Comparison of ENCODE assay signal across 8 mouse cellular contexts in genomic region chr4:144980811-144981551, GRCm38 (mm10).
DNase-seq lines count a peak whose midpoint lies in the region; ATAC-seq and TF ChIP-seq lines count a peak whose summit lies in the region.

No protein-coding gene starts in this region.

- WGBS in thymus, adult 2 months = 66% methylated on average over 8 of the region's 8 CpGs
- WGBS in intestine, embryonic 15.5 days = 49% methylated on average over 8 of the region's 8 CpGs
- WGBS in lung, adult 2 months = 26% methylated on average over 8 of the region's 8 CpGs
- WGBS in forebrain, embryonic 11.5 days = 65% methylated on average over 8 of the region's 8 CpGs
- WGBS in forebrain, postnatal 0 days = 57% methylated on average over 8 of the region's 8 CpGs

- no peak for TF ChIP-seq POLR2A in thymus, adult 2 months (IDR thresholded peaks at IDR 0.05; ENCODE audit: control insufficient read depth, extremely low read depth, insufficient read depth, low read length, poor library complexity)
- TF ChIP-seq POLR2A in lung, adult 2 months (IDR thresholded peaks at IDR 0.05; ENCODE audit: borderline replicate concordance, extremely low read depth, low read depth, low read length) = peak; percentile 59; the same call in 1 of the 2 replicates

- DNase-seq in thymus, adult 2 months = peak; percentile 23
- no peak for DNase-seq in thymus, postnatal 10 days (ENCODE audit: low spot score in 2 of 2)
- DNase-seq in lung, adult 2 months = peak; percentile 58
- DNase-seq in forebrain, embryonic 11.5 days (ENCODE audit: low spot score) = no peak
- no peak for DNase-seq in retina, embryonic 14.5 days (ENCODE audit: low spot score)
- no peak for DNase-seq in forebrain, postnatal 0 days

- TF ChIP-seq CTCF in thymus, adult 2 months (IDR thresholded peaks at IDR 0.05; ENCODE audit: borderline replicate concordance, control insufficient read depth, extremely low read depth, insufficient read depth, low read length, poor library complexity) = no peak
- TF ChIP-seq CTCF in lung, adult 2 months (IDR thresholded peaks at IDR 0.05; ENCODE audit: insufficient read depth, low read length) = no peak
- TF ChIP-seq CTCF in forebrain, postnatal 0 days (IDR thresholded peaks at IDR 0.05; ENCODE audit: low read depth) = no peak

- no peak overlapping the region for H3K27ac ChIP-seq in thymus, adult 2 months (ENCODE audit: control insufficient read depth, insufficient read depth, low read length)
- no peak overlapping the region for H3K27ac ChIP-seq in intestine, embryonic 15.5 days
- H3K27ac ChIP-seq in forebrain, embryonic 11.5 days (ENCODE audit: low read depth, low read length) = no peak overlapping the region
- H3K27ac ChIP-seq in forebrain, postnatal 0 days (ENCODE audit: low read depth, low read length) = no peak overlapping the region

- H3K4me1 ChIP-seq in thymus, adult 2 months (replicated peaks; ENCODE audit: control insufficient read depth, insufficient read depth, low read length) = peaks cover 14% of the 10 kb centered on the region
- peaks cover 4% of the 10 kb centered on the region; the same call in 1 of the 2 replicates for H3K4me1 ChIP-seq in intestine, embryonic 15.5 days (replicated peaks)
- H3K4me1 ChIP-seq in lung, adult 2 months (ENCODE audit: control insufficient read depth, insufficient read depth, low read length) = peaks cover 9% of the 10 kb centered on the region
- no peaks in the 10 kb centered on the region for H3K4me1 ChIP-seq in forebrain, embryonic 11.5 days (replicated peaks; ENCODE audit: control insufficient read depth, insufficient read depth, low read length)
- H3K4me1 ChIP-seq in forebrain, postnatal 0 days (ENCODE audit: insufficient read depth) = no peaks in the 10 kb centered on the region

- no peaks in the 10 kb centered on the region for H3K9me3 ChIP-seq in intestine, embryonic 15.5 days
- H3K9me3 ChIP-seq in forebrain, embryonic 11.5 days (ENCODE audit: control insufficient read depth, low read length) = no peaks in the 10 kb centered on the region
- H3K9me3 ChIP-seq in forebrain, postnatal 0 days (ENCODE audit: low read length) = no peaks in the 10 kb centered on the region

- H3K9ac ChIP-seq in intestine, embryonic 15.5 days = no peak overlapping the region
- no peak overlapping the region for H3K9ac ChIP-seq in forebrain, embryonic 11.5 days (ENCODE audit: low read length)
- no peak overlapping the region for H3K9ac ChIP-seq in forebrain, postnatal 0 days

- ATAC-seq in common myeloid progenitor, adult 5-6 weeks (replicated peaks; ENCODE audit: low read depth, poor library complexity, severe bottlenecking) = peak; percentile 75
- ATAC-seq in intestine, embryonic 15.5 days = peak; percentile 90
- no peak for ATAC-seq in forebrain, embryonic 11.5 days (replicated peaks; ENCODE audit: low FRiP score)
- ATAC-seq in forebrain, postnatal 0 days = no peak

- no peak overlapping the region for H3K4me2 ChIP-seq in intestine, embryonic 15.5 days (replicated peaks)
- H3K4me2 ChIP-seq in forebrain, embryonic 11.5 days (ENCODE audit: low read depth, low read length, severe bottlenecking) = no peak overlapping the region
- no peak overlapping the region for H3K4me2 ChIP-seq in forebrain, postnatal 0 days (ENCODE audit: low read depth)

- H3K36me3 ChIP-seq in thymus, adult 2 months (ENCODE audit: control insufficient read depth, insufficient read depth, low read length) = 0 out of 2 replicates have a peak, but pooled peaks cover 3% of the 10 kb centered on the region
- H3K36me3 ChIP-seq in intestine, embryonic 15.5 days = no peaks in the 10 kb centered on the region
- H3K36me3 ChIP-seq in forebrain, embryonic 11.5 days (ENCODE audit: control insufficient read depth, insufficient read depth, low read length) = no peaks in the 10 kb centered on the region
- H3K36me3 ChIP-seq in forebrain, postnatal 0 days (ENCODE audit: insufficient read depth) = no peaks in the 10 kb centered on the region

- H3K27me3 ChIP-seq in thymus, adult 2 months (ENCODE audit: control insufficient read depth, insufficient read depth, low read length) = no peaks in the 10 kb centered on the region
- no peaks in the 10 kb centered on the region for H3K27me3 ChIP-seq in intestine, embryonic 15.5 days (replicated peaks)
- H3K27me3 ChIP-seq in forebrain, embryonic 11.5 days (ENCODE audit: control insufficient read depth, insufficient read depth, low read length) = no peaks in the 10 kb centered on the region
- H3K27me3 ChIP-seq in forebrain, postnatal 0 days (ENCODE audit: insufficient read depth, low read length) = no peaks in the 10 kb centered on the region

- no peak overlapping the region for H3K4me3 ChIP-seq in thymus, adult 2 months (ENCODE audit: control insufficient read depth, insufficient read depth, low read length)
- H3K4me3 ChIP-seq in intestine, embryonic 15.5 days (replicated peaks) = no peak overlapping the region
- no peak overlapping the region for H3K4me3 ChIP-seq in lung, adult 2 months (replicated peaks; ENCODE audit: extremely low read depth, low read depth, low read length)
- no peak overlapping the region for H3K4me3 ChIP-seq in forebrain, embryonic 11.5 days (ENCODE audit: low read depth, low read length)
- H3K4me3 ChIP-seq in forebrain, postnatal 0 days (ENCODE audit: low read depth, low read length) = no peak overlapping the region

Comparison
In these comparisons a context has a peak if more than half of its experiments do, and no peak if none do; other contexts are left out.
1. DNase-seq: peak in thymus, adult 2 months (single experiment) and lung, adult 2 months (single experiment); none in thymus, postnatal 10 days (0 of 2), forebrain, embryonic 11.5 days (single experiment), retina, embryonic 14.5 days (single experiment) and forebrain, postnatal 0 days (single experiment).
2. ATAC-seq: peak in common myeloid progenitor, adult 5-6 weeks (single experiment) and intestine, embryonic 15.5 days (single experiment); none in forebrain, embryonic 11.5 days (single experiment) and forebrain, postnatal 0 days (single experiment).